Mouse (Mus musculus) olfactory bulb, adult 2 months (tissue): ENCODE data around the gene Sh2b2. TPM values are rescaled to one million over a fixed set of nuclear protein-coding genes. Genes with fewer than 3 reads are reported as not detected.

ENCODE experiments used
- H3K27ac ChIP-seq: fragments of 200-500 bp; 2 replicates; pipeline ENCODE4 v1.5.1; 2012; ENCODE audit warnings: low read depth, low read length; ENCODE audit not compliant: insufficient read depth
- H3K4me1 ChIP-seq: fragments of 200-500 bp; 2 replicates; pipeline ENCODE4 v1.6.1; 2012; ENCODE audit warnings: low read length; ENCODE audit not compliant: control insufficient read depth, insufficient read depth
- H3K4me3 ChIP-seq: fragments of 200-500 bp; 2 replicates; pipeline ENCODE4 v1.5.1; 2012; ENCODE audit warnings: mild to moderate bottlenecking, low read depth, low read length, moderate library complexity; ENCODE audit not compliant: insufficient read depth
- CTCF ChIP-seq: fragments of 200-500 bp; IDR thresholded peaks from 2 replicates; pipeline ENCODE4 v1.5.1; 2012; ENCODE audit warnings: low read depth, mild to moderate bottlenecking, low read length, moderate library complexity; ENCODE audit not compliant: insufficient read depth
- POLR2A ChIP-seq: fragments of 200-500 bp; IDR thresholded peaks from 2 replicates; pipeline ENCODE4 v1.6.1; 2012; ENCODE audit warnings: mild to moderate bottlenecking, low read depth, low read length, moderate library complexity; ENCODE audit not compliant: insufficient read depth
- WGBS: fragments of 180-500 bp; shearing (Covaris S2); methylation state at CpG from one replicate; pipeline ENCODE4 v1.1.7; 2018; 5-methylcytosine and 5-hydroxymethylcytosine counted together
- polyA plus RNA-seq: library from polyadenylated mRNA; stranded (reverse); fragments of >200 nt; gene quantifications from 2 replicates; pipeline ENCODE4 v1.2.4, GENCODE M21; 2012; ENCODE audit warnings: low replicate concordance; ENCODE audit not compliant: missing spikeins, insufficient read depth, insufficient read length

Gene Sh2b2
- polyA plus RNA-seq, 1 experiment: not detected

DNA sequence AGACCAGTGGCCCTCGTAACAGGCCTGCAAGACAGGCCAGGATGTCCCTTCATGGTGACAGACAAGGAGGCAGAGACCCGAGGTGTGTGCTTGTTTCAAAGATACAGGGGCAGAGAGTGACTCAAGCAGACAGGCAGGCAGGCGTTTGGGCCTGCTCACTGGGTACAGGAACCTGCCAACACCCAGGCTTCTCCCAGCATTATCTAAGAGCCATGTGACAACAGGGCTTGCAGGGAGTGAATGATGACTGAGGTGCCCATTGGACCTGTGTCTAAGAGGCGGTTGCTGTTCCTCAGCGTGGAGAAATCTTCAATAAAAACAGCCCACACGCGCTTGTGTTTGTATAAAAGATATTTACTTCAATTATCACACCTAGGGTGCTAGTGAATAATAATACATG lies 19.7 kb upstream of the Sh2b2 start:
- Histone ChIP-seq H3K4me1 (peaks cover 6% of the 10 kb centered on the region; the same call in 1 of the 2 replicates), H3K4me3 (no peak overlapping the region), H3K27ac (no peak overlapping the region)
- 86% methylated on average over 7 of the region's 7 CpGs for WGBS
- TF ChIP-seq POLR2A (no peak), CTCF (no peak)

- Histone ChIP-seq H3K4me3 (no peak overlapping the region), H3K27ac (no peak overlapping the region)
- 30% methylated on average over 4 of the region's 4 CpGs for WGBS
These were observed 17.0 kb upstream of the Sh2b2 start for GRCm38 (mm10) chr5:136263342-136263741.

DNA sequence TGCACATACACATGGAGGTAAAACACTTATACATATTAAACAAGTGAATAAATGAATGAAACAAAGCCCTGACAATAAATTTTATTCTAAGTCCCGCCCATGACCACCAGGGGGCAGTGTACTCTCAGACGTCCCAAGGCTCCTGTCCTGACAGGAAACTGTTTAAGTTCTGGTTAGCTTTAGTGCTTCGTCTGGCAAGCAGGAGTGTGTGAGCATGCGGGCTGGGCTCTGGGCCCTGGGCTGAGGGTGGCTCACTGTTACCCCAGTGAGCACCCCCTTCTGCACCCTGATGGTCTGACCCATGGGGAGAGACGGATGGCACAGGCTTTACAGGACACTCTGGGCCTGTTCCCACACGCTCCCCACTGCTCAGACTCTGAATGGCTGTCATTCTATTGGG lies 12.6 kb upstream of the Sh2b2 start:
- Histone ChIP-seq H3K4me3 (no peak overlapping the region), H3K4me1 (peaks cover 2% of the 10 kb centered on the region; the same call in 1 of the 2 replicates), H3K27ac (no peak overlapping the region)
- 34% methylated on average over 6 of the region's 6 CpGs for WGBS
- no peak for TF ChIP-seq CTCF
- no peak for TF ChIP-seq POLR2A

More at GRCm38 (mm10) chr5:136263342-136263741, 17.0 kb upstream of the Sh2b2 start:
- peaks cover 2% of the 10 kb centered on the region; the same call in 1 of the 2 replicates for H3K4me1 ChIP-seq
- TF ChIP-seq POLR2A: no peak
- TF ChIP-seq CTCF: no peak

DNA sequence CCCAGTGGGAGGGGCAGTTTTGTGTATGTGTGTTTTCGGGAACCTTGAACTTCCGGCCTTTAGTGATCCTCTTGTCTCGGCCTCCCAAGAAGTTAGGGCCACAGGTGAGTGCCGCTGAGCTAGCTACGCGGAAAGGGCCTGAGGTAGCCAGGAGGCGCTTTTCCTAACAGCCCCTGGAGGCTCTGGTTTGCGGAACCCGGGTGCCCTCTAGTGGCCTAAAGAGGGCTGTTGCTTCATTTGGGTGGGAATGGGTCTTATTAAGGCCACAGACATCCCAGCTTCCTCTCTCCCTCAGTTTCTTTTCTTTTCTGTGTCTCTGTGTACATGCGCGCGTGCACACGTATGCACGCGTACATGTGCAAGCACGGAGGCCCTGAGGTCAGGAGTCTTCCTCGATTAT lies 6.5 kb upstream of the Sh2b2 start:
- no peaks in the 10 kb centered on the region for H3K4me1 ChIP-seq
- TF ChIP-seq CTCF: peak; percentile 84
- TF ChIP-seq POLR2A: no peak
- no peak overlapping the region for H3K4me3 ChIP-seq
- H3K27ac ChIP-seq: no peak overlapping the region
- WGBS: 18% methylated on average over 17 of the region's 17 CpGs

DNA sequence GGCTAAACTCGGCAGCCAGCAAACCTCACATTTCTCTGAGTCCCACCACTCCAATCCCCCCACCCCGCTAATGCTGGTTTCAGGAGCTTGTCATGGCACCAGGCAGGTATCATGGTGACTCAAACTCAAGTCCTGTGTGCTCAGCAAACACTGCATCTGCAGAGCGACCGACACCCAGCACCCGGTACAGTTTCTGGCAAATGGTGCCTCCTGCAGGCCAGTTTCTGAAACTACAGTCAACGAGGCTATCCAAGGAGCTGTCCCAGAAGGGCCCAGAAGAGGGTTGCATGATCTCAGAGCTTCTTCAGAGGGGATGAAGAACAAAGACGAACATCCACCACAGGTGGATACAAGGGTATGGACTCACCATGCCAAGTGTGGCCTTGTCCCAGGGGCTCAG lies 4.6 kb upstream of the Sh2b2 start:
- Histone ChIP-seq H3K4me1 (no peaks in the 10 kb centered on the region), H3K4me3 (no peak overlapping the region), H3K27ac (no peak overlapping the region)
- 64% methylated on average over 7 of the region's 7 CpGs for WGBS
- TF ChIP-seq POLR2A: no peak
- peak; percentile 19; the same call in 1 of the 2 replicates for TF ChIP-seq CTCF

DNA sequence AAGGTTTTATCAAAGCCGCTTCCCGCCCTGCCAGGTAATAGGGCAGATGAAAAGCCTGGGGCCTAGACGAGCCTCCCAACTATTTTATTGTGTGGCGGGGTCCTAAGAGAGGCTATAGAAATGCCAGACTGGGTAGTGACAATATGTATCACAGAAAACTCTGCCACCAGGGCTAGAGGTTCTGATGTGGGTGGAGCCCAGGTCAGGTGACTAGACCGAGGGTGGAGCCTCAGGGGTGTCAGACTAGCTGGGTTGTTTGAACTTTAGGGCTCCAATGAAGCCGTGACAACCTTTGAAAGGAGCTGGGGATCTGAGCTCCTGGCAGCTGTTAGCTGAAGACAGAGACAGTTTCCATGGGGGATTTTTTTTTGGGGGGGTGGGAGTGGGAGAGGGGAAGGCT lies 2.1 kb upstream of the Sh2b2 start:
- no peak overlapping the region for H3K27ac ChIP-seq

GRCm38 (mm10) chr5:136245541-136246451 lies 560 bp downstream of the Sh2b2 start:
- peaks cover 22% of the 10 kb centered on the region; the same call in 1 of the 2 replicates for H3K4me1 ChIP-seq
- no peak overlapping the region for H3K27ac ChIP-seq
- peak overlapping the region; percentile 78; the same call in 1 of the 2 replicates for H3K4me3 ChIP-seq
- 36% methylated on average over 15 of the region's 15 CpGs for WGBS
- TF ChIP-seq CTCF (no peak), POLR2A (0 out of 2 replicates have a peak, but pooled peaks have one; percentile 6)

More for the DNA sequence above, 2.1 kb upstream of the Sh2b2 start:
- 79% methylated on average over 6 of the region's 6 CpGs for WGBS
- H3K4me3 ChIP-seq: no peak overlapping the region
- no peak for TF ChIP-seq CTCF
- no peak for TF ChIP-seq POLR2A
- H3K4me1 ChIP-seq: peaks cover 13% of the 10 kb centered on the region; the same call in 1 of the 2 replicates

GRCm38 (mm10) chr5:136244762-136245540 lies 1.4 kb downstream of the Sh2b2 start:
- Histone ChIP-seq H3K4me1 (peaks cover 22% of the 10 kb centered on the region; the same call in 1 of the 2 replicates), H3K27ac (no peak overlapping the region), H3K4me3 (peak overlapping the region; percentile 78)
- TF ChIP-seq CTCF (no peak), POLR2A (0 out of 2 replicates have a peak, but pooled peaks have one; percentile 14)
- WGBS: under 1% methylated on average over 44 of the region's 57 CpGs
